Mouse (Mus musculus): ENCODE measurements around the gene Sh3bgrl.

The Sh3bgrl gene

GRCm38 (mm10) chrX:109238163-109238562, 143.0 kb downstream of the Sh3bgrl start:
- in situ Hi-C loops (cut with MseI, MboI), result no loop called here
